Comparison of ENCODE assay signal across 14 mouse cellular contexts in the genomic region with DNA sequence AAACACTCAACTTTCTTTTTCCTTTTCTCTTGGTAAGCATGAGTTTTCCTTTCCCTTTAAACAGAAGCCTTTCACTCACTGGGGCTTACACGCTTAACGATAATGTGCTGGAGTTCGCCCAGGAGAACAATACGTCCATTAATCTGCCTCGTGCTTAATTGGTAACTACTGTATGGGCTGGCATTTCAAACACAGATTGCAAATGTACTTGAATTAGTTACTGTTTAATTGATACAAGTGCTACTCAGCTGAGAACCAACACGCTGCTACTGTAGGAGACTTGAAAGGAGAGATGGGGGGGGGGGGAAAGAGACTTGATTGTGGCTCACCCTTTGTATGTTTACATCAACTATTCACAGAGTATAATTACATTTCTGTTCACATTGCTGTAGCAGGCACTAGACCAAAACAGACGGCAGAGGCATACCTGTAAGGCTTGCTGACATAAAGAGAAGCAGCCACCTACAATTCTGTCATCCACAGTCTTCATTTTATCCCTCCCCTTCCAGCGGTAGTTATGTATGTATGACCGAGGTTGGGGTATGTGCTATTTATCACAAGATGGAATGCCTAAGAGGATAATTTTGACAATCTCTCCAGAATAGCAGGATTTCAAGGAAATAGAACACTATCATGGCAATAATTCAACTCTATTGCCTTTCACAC.
DNase-seq lines count a peak whose midpoint lies in the region; ATAC-seq and TF ChIP-seq lines count a peak whose summit lies in the region.
"Had no signal": no experiment of that assay in that cellular context is flagged by ENCODE, and none has a peak within 500 bp of the region (broad histone marks: within the 10 kb centered on the region; RNA-seq: fewer than 3 reads in every experiment).

No protein-coding gene starts in this region.

- DNase-seq in heart, adult 11 months = peak; percentile 37
- no peak for DNase-seq in heart, adult 9 months (ENCODE audit: low spot score in 2 of 2)
- no peak for DNase-seq in neural tube, embryonic 10.5 days (ENCODE audit: extremely low spot score, low spot score)
- DNase-seq in kidney, postnatal 0 days (ENCODE audit: low spot score) = peak; percentile 68
- no peak for DNase-seq in adrenal gland, postnatal 10 days
- DNase-seq in gastrocnemius, adult 18-20 months (ENCODE audit: low spot score) = no peak
- DNase-seq in embryo, embryonic 10 days (ENCODE audit: low spot score) = no peak
- DNase-seq: cerebellum, adult 11-12 months; gastrocnemius, postnatal 14 days; left cerebral cortex, postnatal 4 days; lung, adult 2 months; thymus, postnatal 25 days had no signal

- no peak overlapping the region for H3K9ac ChIP-seq in neural tube, embryonic 12.5 days
- H3K9ac ChIP-seq in kidney, postnatal 0 days (ENCODE audit: low read depth, low read length) = no peak overlapping the region
- H3K9ac ChIP-seq: embryonic facial prominence, embryonic 15.5 days had no signal

- H3K9me3 ChIP-seq in neural tube, embryonic 12.5 days = no peaks in the 10 kb centered on the region
- H3K9me3 ChIP-seq in kidney, postnatal 0 days (replicated peaks; ENCODE audit: low read length) = no peaks in the 10 kb centered on the region
- H3K9me3 ChIP-seq: embryonic facial prominence, embryonic 15.5 days had no signal

- H3K4me2 ChIP-seq in neural tube, embryonic 12.5 days (replicated peaks) = peak overlapping the region; percentile 20; the same call in 1 of the 2 replicates
- 0 out of 2 replicates have a peak overlapping the region, but pooled peaks have one; percentile 13 for H3K4me2 ChIP-seq in kidney, postnatal 0 days (ENCODE audit: low read length)
- H3K4me2 ChIP-seq: embryonic facial prominence, embryonic 15.5 days had no signal

- H3K27ac ChIP-seq in neural tube, embryonic 12.5 days = no peak overlapping the region
- peak overlapping the region; percentile 60 for H3K27ac ChIP-seq in kidney, postnatal 0 days
- H3K27ac ChIP-seq: embryonic facial prominence, embryonic 15.5 days had no signal

- no peaks in the 10 kb centered on the region for H3K4me1 ChIP-seq in neural tube, embryonic 12.5 days
- peaks cover 9% of the 10 kb centered on the region; the same call in 1 of the 2 replicates for H3K4me1 ChIP-seq in kidney, postnatal 0 days (replicated peaks; ENCODE audit: insufficient read depth, low read length)

- peak; percentile 41; the same call in 1 of the 2 replicates for ATAC-seq in neural tube, embryonic 12.5 days (ENCODE audit: low FRiP score, low read depth)
- ATAC-seq in kidney, postnatal 0 days (replicated peaks; ENCODE audit: low FRiP score, low read depth) = 0 out of 2 replicates have a peak, but pooled peaks have one; percentile 17

- H3K27me3 ChIP-seq in neural tube, embryonic 12.5 days (replicated peaks) = no peaks in the 10 kb centered on the region
- H3K27me3 ChIP-seq in kidney, postnatal 0 days (ENCODE audit: insufficient read depth, low read length) = no peaks in the 10 kb centered on the region
- H3K27me3 ChIP-seq: embryonic facial prominence, embryonic 15.5 days had no signal

- no peak for TF ChIP-seq CTCF in kidney, postnatal 0 days (IDR thresholded peaks at IDR 0.05; ENCODE audit: low read depth)

- 29% methylated on average over 9 of the region's 9 CpGs for WGBS in neural tube, embryonic 12.5 days
- 24% methylated on average over 9 of the region's 9 CpGs for WGBS in kidney, postnatal 0 days

- no peak overlapping the region for H3K4me3 ChIP-seq in neural tube, embryonic 12.5 days
- H3K4me3 ChIP-seq in kidney, postnatal 0 days (replicated peaks; ENCODE audit: low read depth, low read length) = no peak overlapping the region
- H3K4me3 ChIP-seq: embryonic facial prominence, embryonic 15.5 days had no signal

- no peaks in the 10 kb centered on the region for H3K36me3 ChIP-seq in neural tube, embryonic 12.5 days
- H3K36me3 ChIP-seq in kidney, postnatal 0 days (ENCODE audit: insufficient read depth, low read length) = no peaks in the 10 kb centered on the region
- H3K36me3 ChIP-seq: embryonic facial prominence, embryonic 15.5 days had no signal

Comparison
In these comparisons a context has a peak if more than half of its experiments do, and no peak if none do; other contexts are left out.
1. DNase-seq: peak in heart, adult 11 months (single experiment) and kidney, postnatal 0 days (single experiment); none in heart, adult 9 months (0 of 2), neural tube, embryonic 10.5 days (single experiment), adrenal gland, postnatal 10 days (single experiment), gastrocnemius, adult 18-20 months (single experiment) and embryo, embryonic 10 days (single experiment).